Mouse (Mus musculus): Measurements from ENCODE around the gene Agfg1. TPM values are rescaled to one million over a fixed set of nuclear protein-coding genes. Genes with fewer than 3 reads are reported as not detected.

Gene Agfg1
- polyA plus RNA-seq, 1 experiment from 2014 or later, result 40.4 TPM

DNA sequence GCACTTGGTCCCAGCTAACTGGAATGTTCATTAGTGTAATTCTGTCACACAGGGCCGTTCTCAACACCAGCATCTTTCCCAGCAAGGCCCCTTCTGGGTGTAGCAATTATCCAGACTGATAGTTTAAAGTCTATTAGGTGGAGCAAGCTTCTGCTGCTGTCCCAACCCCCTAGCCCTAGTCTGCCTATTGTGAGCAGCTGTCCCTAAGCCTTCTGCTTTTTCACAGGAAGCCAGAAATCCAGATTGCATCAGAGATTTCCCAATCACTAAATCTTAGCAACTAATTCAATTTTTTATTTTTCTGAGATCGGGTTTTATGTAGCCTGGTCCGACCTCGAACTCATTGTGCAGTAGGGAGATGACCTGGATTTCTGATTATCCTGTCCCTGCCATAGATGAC is 40.4 kb upstream of the Agfg1 start:
- WGBS, result 74% methylated on average over 4 of the region's 4 CpGs
- no peak overlapping the region for H3K9ac ChIP-seq (ENCODE audit: low read length)
- no peaks in the 10 kb centered on the region for H3K9me3 ChIP-seq (replicated peaks; ENCODE audit: control insufficient read depth, low read length)
- no peak overlapping the region for H3K27ac ChIP-seq (ENCODE audit: low read depth, low read length)
- ATAC-seq (no peak), DNase-seq (ENCODE audit: low spot score) (no peak)
- H3K4me3 ChIP-seq (ENCODE audit: low read depth, low read length), result no peak overlapping the region
- H3K4me2 ChIP-seq (ENCODE audit: low read length), result no peak overlapping the region
- no peaks in the 10 kb centered on the region for H3K27me3 ChIP-seq (replicated peaks; ENCODE audit: control insufficient read depth, insufficient read depth, low read length)
- no peaks in the 10 kb centered on the region for H3K36me3 ChIP-seq (ENCODE audit: control insufficient read depth, insufficient read depth, low read length)
- H3K4me1 ChIP-seq (ENCODE audit: control insufficient read depth, insufficient read depth, low read length), result no peaks in the 10 kb centered on the region

DNA sequence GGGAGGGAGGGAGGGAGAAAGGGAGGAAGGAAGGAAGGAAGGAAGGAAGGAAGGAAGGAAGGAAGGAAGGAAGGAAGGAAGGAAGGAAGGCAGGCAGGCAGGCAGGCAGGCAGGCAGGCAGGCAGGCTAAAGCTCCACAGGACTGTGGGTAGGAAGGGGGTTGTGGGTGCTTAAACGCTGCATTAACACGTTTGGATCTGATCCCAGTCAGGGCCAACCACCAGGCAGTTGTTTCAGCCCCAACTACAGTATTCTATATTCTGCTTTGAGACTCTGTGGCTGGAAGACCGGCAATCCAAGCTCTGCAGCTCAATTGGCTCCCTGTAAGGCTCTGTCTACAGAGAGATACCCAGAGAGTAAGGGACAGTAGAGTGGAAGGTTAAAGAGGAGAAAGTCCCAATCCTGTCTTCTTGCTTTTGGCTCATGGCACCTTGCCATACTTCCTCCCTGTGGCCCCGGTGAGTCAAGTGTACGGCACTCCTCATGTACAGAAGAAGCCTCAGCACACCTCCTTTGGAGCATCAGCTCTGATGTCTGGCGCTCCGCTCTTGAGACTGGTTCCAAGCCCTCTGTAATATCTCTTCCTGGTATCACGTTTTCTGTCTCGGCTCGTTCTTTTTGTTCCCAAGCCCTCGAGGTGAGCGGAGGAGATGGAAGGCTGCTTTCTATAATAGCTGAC is 38.0 kb upstream of the Agfg1 start:
- H3K27ac ChIP-seq (ENCODE audit: low read depth, low read length), result no peak overlapping the region
- no peaks in the 10 kb centered on the region for H3K4me1 ChIP-seq (ENCODE audit: control insufficient read depth, insufficient read depth, low read length)
- DNase-seq (ENCODE audit: low spot score), result no peak
- WGBS, result 75% methylated on average over 12 of the region's 12 CpGs
- H3K9me3 ChIP-seq (replicated peaks; ENCODE audit: control insufficient read depth, low read length), result no peaks in the 10 kb centered on the region
- no peak overlapping the region for H3K4me3 ChIP-seq (ENCODE audit: low read depth, low read length)
- no peaks in the 10 kb centered on the region for H3K27me3 ChIP-seq (replicated peaks; ENCODE audit: control insufficient read depth, insufficient read depth, low read length)
- ATAC-seq, result no peak
- H3K36me3 ChIP-seq (ENCODE audit: control insufficient read depth, insufficient read depth, low read length), result no peaks in the 10 kb centered on the region
- H3K9ac ChIP-seq (ENCODE audit: low read length), result no peak overlapping the region
- H3K4me2 ChIP-seq (ENCODE audit: low read length), result no peak overlapping the region

DNA sequence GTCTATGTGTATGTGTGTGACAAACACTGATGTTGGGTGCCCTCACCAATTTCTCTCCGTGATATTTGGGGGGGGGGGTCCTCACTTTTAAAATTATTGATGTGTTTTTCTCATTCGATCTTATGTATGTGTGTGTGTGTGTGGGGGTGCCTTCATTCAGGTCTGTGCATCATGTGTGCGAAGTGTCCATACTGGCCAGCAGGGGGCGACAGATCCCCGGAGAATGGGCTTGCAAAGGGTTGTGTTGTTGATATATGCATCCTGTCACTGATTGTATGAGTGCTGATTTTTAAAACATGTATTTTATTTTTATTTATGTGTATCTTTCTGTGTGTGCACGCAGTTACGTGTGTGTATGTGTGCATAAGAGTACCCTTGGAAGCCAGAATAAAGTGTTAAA is 35.7 kb upstream of the Agfg1 start:
- 78% methylated on average over 7 of the region's 7 CpGs for WGBS
- H3K9me3 ChIP-seq (replicated peaks; ENCODE audit: control insufficient read depth, low read length), result no peaks in the 10 kb centered on the region
- DNase-seq (ENCODE audit: low spot score) (no peak), ATAC-seq (no peak)
- no peak overlapping the region for H3K4me3 ChIP-seq (ENCODE audit: low read depth, low read length)
- no peak overlapping the region for H3K9ac ChIP-seq (ENCODE audit: low read length)
- H3K27me3 ChIP-seq (replicated peaks; ENCODE audit: control insufficient read depth, insufficient read depth, low read length), result no peaks in the 10 kb centered on the region
- H3K4me1 ChIP-seq (ENCODE audit: control insufficient read depth, insufficient read depth, low read length), result no peaks in the 10 kb centered on the region
- no peak overlapping the region for H3K4me2 ChIP-seq (ENCODE audit: low read length)
- H3K36me3 ChIP-seq (ENCODE audit: control insufficient read depth, insufficient read depth, low read length), result no peaks in the 10 kb centered on the region
- H3K27ac ChIP-seq (ENCODE audit: low read depth, low read length), result no peak overlapping the region

DNA sequence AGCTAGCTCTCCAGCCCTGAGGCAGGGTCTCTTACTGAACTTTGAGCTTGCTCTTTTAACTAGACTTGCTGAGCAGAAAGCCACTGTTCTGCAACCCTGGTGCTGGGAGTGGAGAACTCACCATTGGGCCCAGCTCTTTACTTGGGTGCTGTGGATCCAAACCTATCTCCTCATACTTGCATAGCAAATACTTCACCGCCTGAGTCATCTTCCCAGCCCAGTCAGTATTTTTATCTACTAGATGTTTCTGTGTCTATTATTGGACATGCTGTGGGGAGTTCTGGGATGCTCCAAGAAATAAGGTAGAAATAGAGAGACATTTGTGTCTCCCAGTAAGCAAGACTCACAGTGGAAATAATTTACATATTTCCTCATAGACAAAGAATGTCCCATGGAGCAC is 35.2 kb upstream of the Agfg1 start:
- no peak overlapping the region for H3K4me3 ChIP-seq (ENCODE audit: low read depth, low read length)
- no peaks in the 10 kb centered on the region for H3K27me3 ChIP-seq (replicated peaks; ENCODE audit: control insufficient read depth, insufficient read depth, low read length)
- no peak for ATAC-seq
- no peak for DNase-seq (ENCODE audit: low spot score)
- H3K4me1 ChIP-seq (ENCODE audit: control insufficient read depth, insufficient read depth, low read length), result no peaks in the 10 kb centered on the region
- H3K27ac ChIP-seq (ENCODE audit: low read depth, low read length), result no peak overlapping the region
- no peak overlapping the region for H3K4me2 ChIP-seq (ENCODE audit: low read length)
- no peaks in the 10 kb centered on the region for H3K36me3 ChIP-seq (ENCODE audit: control insufficient read depth, insufficient read depth, low read length)
- no peaks in the 10 kb centered on the region for H3K9me3 ChIP-seq (replicated peaks; ENCODE audit: control insufficient read depth, low read length)
- WGBS, result 95% methylated on average over 1 of the region's 1 CpGs
- H3K9ac ChIP-seq (ENCODE audit: low read length), result no peak overlapping the region

DNA sequence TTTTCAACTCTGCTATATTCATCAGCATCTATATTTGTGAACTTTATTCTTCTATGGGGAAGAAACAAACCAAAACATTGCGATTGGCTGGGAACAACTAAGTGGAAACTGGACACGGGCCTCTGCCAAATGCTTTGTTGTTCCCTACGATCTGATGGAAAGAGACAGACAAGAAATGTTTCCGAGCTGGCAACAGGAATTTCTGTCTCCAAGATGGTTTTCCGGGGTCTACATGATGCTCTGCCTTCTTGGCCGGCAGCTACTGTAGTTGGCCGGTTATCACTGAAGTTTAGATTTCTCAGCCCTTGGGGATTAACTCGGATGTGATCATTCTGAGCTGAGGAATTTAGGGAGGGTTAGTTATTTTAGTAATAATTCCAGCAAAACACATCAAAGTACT is 32.9 kb upstream of the Agfg1 start:
- ATAC-seq, result no peak
- 80% methylated on average over 8 of the region's 8 CpGs for WGBS
- no peaks in the 10 kb centered on the region for H3K9me3 ChIP-seq (replicated peaks; ENCODE audit: control insufficient read depth, low read length)
- DNase-seq (ENCODE audit: low spot score), result no peak
- no peak overlapping the region for H3K9ac ChIP-seq (ENCODE audit: low read length)
- no peak overlapping the region for H3K4me2 ChIP-seq (ENCODE audit: low read length)
- no peaks in the 10 kb centered on the region for H3K27me3 ChIP-seq (replicated peaks; ENCODE audit: control insufficient read depth, insufficient read depth, low read length)
- H3K36me3 ChIP-seq (ENCODE audit: control insufficient read depth, insufficient read depth, low read length), result no peaks in the 10 kb centered on the region
- no peaks in the 10 kb centered on the region for H3K4me1 ChIP-seq (ENCODE audit: control insufficient read depth, insufficient read depth, low read length)
- no peak overlapping the region for H3K27ac ChIP-seq (ENCODE audit: low read depth, low read length)
- H3K4me3 ChIP-seq (ENCODE audit: low read depth, low read length), result no peak overlapping the region

DNA sequence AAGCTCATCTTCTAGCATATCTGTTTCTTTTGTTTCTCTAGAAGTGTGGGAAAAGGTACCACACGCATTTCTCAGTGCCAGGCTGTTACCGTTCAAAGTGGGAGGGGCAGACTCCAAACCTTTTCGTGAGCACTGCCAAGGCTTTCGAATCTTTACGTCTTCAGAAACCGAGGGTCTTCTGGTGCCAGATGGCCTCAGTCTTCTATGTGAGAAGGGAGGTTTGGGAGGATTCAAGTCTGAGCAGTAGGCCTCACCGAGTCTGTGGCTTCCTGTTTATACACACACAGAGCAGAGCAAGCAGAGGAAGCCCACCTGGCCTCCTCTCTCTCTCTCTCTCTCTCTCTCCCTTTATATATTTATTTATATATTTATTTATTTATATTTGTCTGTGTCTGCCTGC is 32.1 kb upstream of the Agfg1 start:
- 70% methylated on average over 7 of the region's 7 CpGs for WGBS
- Histone ChIP-seq H3K4me3 (ENCODE audit: low read depth, low read length) (no peak overlapping the region), H3K4me1 (ENCODE audit: control insufficient read depth, insufficient read depth, low read length) (no peaks in the 10 kb centered on the region), H3K4me2 (ENCODE audit: low read length) (no peak overlapping the region), H3K36me3 (ENCODE audit: control insufficient read depth, insufficient read depth, low read length) (no peaks in the 10 kb centered on the region), H3K9me3 (replicated peaks; ENCODE audit: control insufficient read depth, low read length) (no peaks in the 10 kb centered on the region), H3K27ac (ENCODE audit: low read depth, low read length) (no peak overlapping the region), H3K9ac (ENCODE audit: low read length) (no peak overlapping the region), H3K27me3 (replicated peaks; ENCODE audit: control insufficient read depth, insufficient read depth, low read length) (no peaks in the 10 kb centered on the region)
- no peak for DNase-seq (ENCODE audit: low spot score)
- ATAC-seq, result no peak; the same call in 1 of the 2 replicates

DNA sequence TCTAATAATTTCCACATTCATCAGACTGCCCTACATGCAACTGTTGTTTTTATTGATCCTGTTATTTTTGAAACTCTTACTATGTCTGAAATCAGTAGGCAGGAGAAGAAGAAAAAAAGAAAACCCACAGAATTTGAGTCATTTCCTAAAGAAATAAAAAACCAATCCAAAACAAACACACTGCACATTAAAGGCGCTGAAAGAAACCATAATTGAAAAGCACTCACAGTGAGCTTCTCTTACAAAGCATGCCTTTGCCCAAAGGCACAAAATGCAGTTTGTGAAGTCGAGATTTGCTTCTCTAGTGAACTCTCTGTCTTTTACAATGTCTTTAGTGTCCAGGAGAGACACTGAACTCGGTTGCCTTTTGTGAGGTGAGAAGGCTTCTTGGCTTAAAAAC is 30.7 kb upstream of the Agfg1 start:
- Histone ChIP-seq H3K4me3 (ENCODE audit: low read depth, low read length) (no peak overlapping the region), H3K27me3 (replicated peaks; ENCODE audit: control insufficient read depth, insufficient read depth, low read length) (no peaks in the 10 kb centered on the region), H3K9me3 (replicated peaks; ENCODE audit: control insufficient read depth, low read length) (no peaks in the 10 kb centered on the region), H3K4me2 (ENCODE audit: low read length) (no peak overlapping the region), H3K4me1 (ENCODE audit: control insufficient read depth, insufficient read depth, low read length) (no peaks in the 10 kb centered on the region), H3K27ac (ENCODE audit: low read depth, low read length) (no peak overlapping the region), H3K9ac (ENCODE audit: low read length) (no peak overlapping the region), H3K36me3 (ENCODE audit: control insufficient read depth, insufficient read depth, low read length) (no peaks in the 10 kb centered on the region)
- no peak for DNase-seq (ENCODE audit: low spot score)
- WGBS, result 71% methylated on average over 3 of the region's 3 CpGs
- no peak for ATAC-seq

DNA sequence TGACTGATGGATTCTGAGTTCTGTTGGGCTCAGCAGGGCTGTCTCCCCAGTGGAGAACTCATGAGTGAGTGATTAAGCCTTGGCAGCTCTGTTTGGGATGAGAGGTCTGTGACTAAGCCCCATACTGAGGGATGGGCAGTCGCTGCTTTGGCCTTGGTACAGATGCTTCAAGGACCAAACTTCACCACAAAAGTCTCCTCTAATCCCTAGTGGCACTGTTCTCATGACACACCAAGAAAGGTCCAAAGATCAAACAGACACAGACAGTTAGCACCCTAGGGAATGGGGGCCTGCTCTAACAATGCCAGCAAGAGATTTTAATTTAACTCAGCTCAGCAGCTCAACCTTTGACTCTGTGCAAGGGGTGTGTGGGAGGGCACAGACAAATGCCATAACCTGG is 27.5 kb upstream of the Agfg1 start:
- H3K36me3 ChIP-seq (ENCODE audit: control insufficient read depth, insufficient read depth, low read length), result no peaks in the 10 kb centered on the region
- H3K9me3 ChIP-seq (replicated peaks; ENCODE audit: control insufficient read depth, low read length), result no peaks in the 10 kb centered on the region
- H3K27me3 ChIP-seq (replicated peaks; ENCODE audit: control insufficient read depth, insufficient read depth, low read length), result no peaks in the 10 kb centered on the region
- ATAC-seq (no peak), DNase-seq (ENCODE audit: low spot score) (no peak)
- H3K9ac ChIP-seq (ENCODE audit: low read length), result no peak overlapping the region
- no peak overlapping the region for H3K4me3 ChIP-seq (ENCODE audit: low read depth, low read length)
- no peak overlapping the region for H3K27ac ChIP-seq (ENCODE audit: low read depth, low read length)
- H3K4me1 ChIP-seq (ENCODE audit: control insufficient read depth, insufficient read depth, low read length), result no peaks in the 10 kb centered on the region
- no peak overlapping the region for H3K4me2 ChIP-seq (ENCODE audit: low read length)
- WGBS, result 65% methylated on average over 1 of the region's 1 CpGs

DNA sequence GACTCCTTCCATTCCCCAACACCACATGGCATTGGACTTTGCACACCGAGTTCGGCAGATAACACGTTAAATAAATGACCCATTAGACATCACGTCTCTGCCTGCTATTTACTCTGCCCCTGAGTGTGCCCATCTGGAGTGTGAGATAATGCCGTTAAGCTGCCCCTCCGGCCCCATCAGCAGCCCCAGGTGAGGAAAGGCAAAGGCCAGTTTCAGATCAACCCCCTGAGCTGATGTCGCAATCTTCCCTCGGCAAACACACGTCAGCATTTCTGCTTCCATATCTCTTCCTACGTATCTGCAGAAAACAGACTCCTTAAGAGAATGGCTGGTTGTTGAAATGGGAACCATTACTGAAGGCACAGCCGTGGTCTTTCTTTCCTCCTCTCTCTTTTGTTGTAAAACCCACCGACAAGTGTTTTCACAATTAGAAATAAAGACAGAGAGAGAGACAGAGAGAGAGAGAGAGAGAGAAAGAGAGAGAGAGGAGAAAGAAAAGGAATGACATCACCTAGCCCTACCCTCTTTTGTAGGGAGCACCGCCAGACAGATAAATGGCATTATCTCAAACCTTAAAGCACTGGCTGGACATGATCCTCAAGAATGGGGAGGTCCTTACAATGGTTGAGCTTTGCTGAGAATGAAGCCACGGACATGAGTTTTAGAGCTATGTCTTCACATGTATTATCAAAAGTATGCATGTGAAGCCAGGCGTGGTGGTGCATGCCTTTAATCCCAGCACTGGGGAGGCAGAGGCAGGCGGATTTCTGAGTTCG is 23.2 kb upstream of the Agfg1 start:
- no peak overlapping the region for H3K27ac ChIP-seq (ENCODE audit: low read depth, low read length)

More for the DNA sequence above, 23.2 kb upstream of the Agfg1 start:
- Histone ChIP-seq H3K9ac (ENCODE audit: low read length) (no peak overlapping the region), H3K27me3 (replicated peaks; ENCODE audit: control insufficient read depth, insufficient read depth, low read length) (no peaks in the 10 kb centered on the region), H3K4me2 (ENCODE audit: low read length) (no peak overlapping the region), H3K36me3 (ENCODE audit: control insufficient read depth, insufficient read depth, low read length) (no peaks in the 10 kb centered on the region), H3K4me3 (ENCODE audit: low read depth, low read length) (no peak overlapping the region), H3K9me3 (replicated peaks; ENCODE audit: control insufficient read depth, low read length) (no peaks in the 10 kb centered on the region), H3K4me1 (ENCODE audit: control insufficient read depth, insufficient read depth, low read length) (no peaks in the 10 kb centered on the region)
- no peak for DNase-seq (ENCODE audit: low spot score)
- WGBS, result 84% methylated on average over 17 of the region's 17 CpGs
- no peak for ATAC-seq
